Mouse (Mus musculus): Measurements from ENCODE around the gene Fam172a. TPM values are rescaled to one million over a fixed set of nuclear protein-coding genes. Genes with fewer than 3 reads are reported as not detected.

The Fam172a gene
- polyA plus RNA-seq, 1 experiment from 2014 or later: 7.7 TPM

DNA sequence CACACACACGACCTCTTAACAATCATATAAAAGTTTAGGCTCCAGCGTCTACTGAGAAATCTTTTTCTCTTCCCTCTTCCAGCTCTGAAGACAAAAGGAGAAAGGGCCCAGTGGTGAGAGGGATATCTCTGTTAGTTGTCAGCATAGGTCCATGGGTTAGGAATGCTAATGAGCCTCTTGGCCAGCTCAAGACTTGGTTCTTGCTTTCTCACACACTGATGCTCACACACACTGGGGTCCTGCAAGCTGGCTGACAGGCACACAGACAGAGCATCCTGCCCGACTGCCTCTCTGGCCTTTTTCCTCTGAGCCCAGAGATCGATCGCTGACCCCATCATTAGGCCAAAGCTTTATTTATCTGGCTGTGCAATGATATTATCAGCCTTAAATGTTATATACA lies 482.2 kb downstream of the Fam172a start:
- Histone ChIP-seq H3K27ac (ENCODE audit: low read length) (no peak overlapping the region), H3K4me1 (ENCODE audit: control insufficient read depth, low read depth, low read length) (no peaks in the 10 kb centered on the region), H3K36me3 (ENCODE audit: control insufficient read depth, insufficient read depth) (no peaks in the 10 kb centered on the region), H3K27me3 (ENCODE audit: control insufficient read depth, insufficient read depth, low read depth, low read length) (peaks cover 90% of the 10 kb centered on the region), H3K9ac (ENCODE audit: low read depth, low read length) (no peak overlapping the region), H3K9me3 (replicated peaks; ENCODE audit: control insufficient read depth, low read length) (no peaks in the 10 kb centered on the region), H3K4me2 (ENCODE audit: low read depth, low read length) (no peak overlapping the region), H3K4me3 (ENCODE audit: low read depth, low read length) (no peak overlapping the region)
- no peak for ATAC-seq (ENCODE audit: low read depth)
- WGBS (ENCODE audit: insufficient replicate concordance): 5% methylated on average over 5 of the region's 5 CpGs

DNA sequence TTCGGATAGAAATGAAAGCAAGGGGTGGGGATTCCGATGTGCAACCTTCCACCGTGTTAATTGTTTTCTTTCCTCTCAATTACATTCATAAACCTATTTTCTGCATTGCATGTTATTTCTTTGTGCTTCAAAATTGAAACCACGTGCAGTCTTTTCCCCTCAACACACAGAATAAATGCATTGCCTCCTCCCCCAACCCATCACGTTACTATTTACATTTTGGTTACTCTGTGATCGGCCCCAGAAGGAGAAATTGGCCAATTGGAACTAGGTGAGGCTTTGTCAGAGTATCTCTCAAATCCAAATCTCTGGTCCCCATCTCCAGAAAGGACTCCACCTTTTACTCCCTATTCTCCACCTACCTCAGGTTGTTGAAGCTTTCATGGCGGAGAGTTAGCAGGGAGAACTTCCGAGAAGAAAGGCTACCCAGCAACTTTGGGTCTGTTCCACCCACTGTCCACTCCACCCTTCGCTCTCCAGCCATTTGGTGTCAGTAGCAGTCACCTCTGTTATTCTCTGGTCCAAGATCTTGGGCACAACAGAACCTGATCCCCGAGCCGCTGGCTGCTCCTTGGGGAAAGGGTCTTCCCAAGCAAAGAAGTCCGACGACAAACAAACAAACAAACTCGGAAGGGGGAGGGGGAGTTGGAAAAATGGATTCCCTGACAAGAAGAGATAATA lies 483.1 kb downstream of the Fam172a start:
- Histone ChIP-seq H3K9me3 (replicated peaks; ENCODE audit: control insufficient read depth, low read length) (no peaks in the 10 kb centered on the region), H3K4me2 (ENCODE audit: low read depth, low read length) (no peak overlapping the region), H3K9ac (ENCODE audit: low read depth, low read length) (no peak overlapping the region), H3K27ac (ENCODE audit: low read length) (no peak overlapping the region), H3K4me3 (ENCODE audit: low read depth, low read length) (no peak overlapping the region), H3K4me1 (ENCODE audit: control insufficient read depth, low read depth, low read length) (no peaks in the 10 kb centered on the region), H3K36me3 (ENCODE audit: control insufficient read depth, insufficient read depth) (no peaks in the 10 kb centered on the region), H3K27me3 (ENCODE audit: control insufficient read depth, insufficient read depth, low read depth, low read length) (peaks cover 87% of the 10 kb centered on the region)
- 7% methylated on average over 14 of the region's 14 CpGs for WGBS (ENCODE audit: insufficient replicate concordance)
- ATAC-seq (ENCODE audit: low read depth): no peak

DNA sequence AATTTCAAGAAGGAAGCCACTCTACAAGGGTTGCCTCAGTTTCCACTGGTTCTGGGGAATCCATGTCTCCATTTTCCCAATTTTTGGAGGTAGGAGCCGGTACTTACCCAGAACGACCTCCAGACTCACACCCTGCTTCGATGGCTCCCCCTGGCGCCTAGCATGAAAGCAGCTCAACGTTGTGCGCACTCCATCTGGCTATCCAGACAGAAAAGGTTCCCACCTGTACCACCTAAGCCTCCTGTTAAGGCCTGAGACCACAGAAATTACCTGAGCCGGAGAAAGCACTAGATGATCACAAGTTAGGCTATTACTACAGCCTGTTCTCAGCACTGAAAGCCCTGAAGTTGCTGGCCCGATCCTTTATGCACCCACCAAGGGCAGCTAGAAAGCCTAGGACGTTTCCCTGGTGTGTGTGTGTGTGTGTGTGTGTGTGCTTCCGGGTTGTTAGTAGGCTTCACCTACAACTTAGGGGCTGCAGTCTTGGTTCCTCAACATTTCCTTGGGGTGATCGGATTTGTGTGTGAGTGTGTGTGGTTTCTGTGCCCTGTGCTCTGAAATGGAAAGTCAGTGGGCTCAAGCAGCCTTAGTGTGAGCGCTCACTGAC lies 484.6 kb downstream of the Fam172a start:
- peaks cover 90% of the 10 kb centered on the region for H3K27me3 ChIP-seq (ENCODE audit: control insufficient read depth, insufficient read depth, low read depth, low read length)
- WGBS (ENCODE audit: insufficient replicate concordance): 10% methylated on average over 12 of the region's 12 CpGs

DNA sequence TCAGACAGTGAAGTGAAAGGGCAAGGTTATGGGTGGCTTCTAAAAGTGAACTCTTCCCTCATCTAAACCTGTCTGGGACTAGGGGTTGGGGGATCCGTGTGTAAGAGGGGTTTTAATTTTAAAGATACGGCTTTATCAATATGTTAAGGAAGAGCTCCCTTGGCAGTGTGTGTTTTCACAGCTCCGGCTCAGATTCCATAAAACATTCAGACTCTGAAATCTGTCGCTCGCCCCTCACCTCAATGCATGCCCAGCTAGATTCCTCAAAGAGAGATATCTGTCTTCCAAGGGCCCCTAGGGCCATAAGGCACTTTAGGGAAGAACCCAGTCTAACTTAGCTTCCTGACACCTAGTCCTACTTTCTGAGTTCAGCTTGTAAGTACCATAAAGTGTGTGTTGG lies 486.0 kb downstream of the Fam172a start:
- Histone ChIP-seq H3K36me3 (ENCODE audit: control insufficient read depth, insufficient read depth) (no peaks in the 10 kb centered on the region), H3K4me2 (ENCODE audit: low read depth, low read length) (no peak overlapping the region), H3K9me3 (replicated peaks; ENCODE audit: control insufficient read depth, low read length) (no peaks in the 10 kb centered on the region), H3K27ac (ENCODE audit: low read length) (no peak overlapping the region), H3K9ac (ENCODE audit: low read depth, low read length) (no peak overlapping the region), H3K4me3 (ENCODE audit: low read depth, low read length) (no peak overlapping the region), H3K4me1 (ENCODE audit: control insufficient read depth, low read depth, low read length) (no peaks in the 10 kb centered on the region), H3K27me3 (ENCODE audit: control insufficient read depth, insufficient read depth, low read depth, low read length) (peaks cover 87% of the 10 kb centered on the region)
- 22% methylated on average over 5 of the region's 5 CpGs for WGBS (ENCODE audit: insufficient replicate concordance)
- ATAC-seq (ENCODE audit: low read depth): no peak

More for the DNA sequence above, 484.6 kb downstream of the Fam172a start:
- no peak overlapping the region for H3K4me2 ChIP-seq (ENCODE audit: low read depth, low read length)
- no peaks in the 10 kb centered on the region for H3K4me1 ChIP-seq (ENCODE audit: control insufficient read depth, low read depth, low read length)
- ATAC-seq (ENCODE audit: low read depth): no peak
- no peak overlapping the region for H3K4me3 ChIP-seq (ENCODE audit: low read depth, low read length)
- H3K27ac ChIP-seq (ENCODE audit: low read length): no peak overlapping the region
- no peaks in the 10 kb centered on the region for H3K36me3 ChIP-seq (ENCODE audit: control insufficient read depth, insufficient read depth)
- H3K9me3 ChIP-seq (replicated peaks; ENCODE audit: control insufficient read depth, low read length): no peaks in the 10 kb centered on the region
- no peak overlapping the region for H3K9ac ChIP-seq (ENCODE audit: low read depth, low read length)

DNA sequence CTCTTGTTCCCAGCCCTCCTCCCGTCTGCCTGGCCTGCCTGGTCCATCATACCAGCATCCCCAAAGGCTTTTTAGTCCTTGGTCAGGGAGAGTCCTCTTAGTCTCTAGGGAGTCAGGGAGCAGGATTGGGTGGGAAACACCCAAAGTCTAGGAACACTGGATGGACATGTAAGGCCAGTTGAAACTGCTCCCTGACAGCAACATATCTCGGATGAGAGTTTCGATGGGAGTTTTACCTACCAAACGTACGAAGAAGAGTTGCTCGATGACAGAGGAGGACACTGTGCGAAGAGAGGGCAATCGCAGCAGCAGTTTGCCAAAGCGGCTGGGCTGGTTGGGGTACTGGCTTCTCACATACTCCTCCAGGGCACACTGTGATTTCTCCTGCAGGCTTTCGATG lies 487.8 kb downstream of the Fam172a start:
- Histone ChIP-seq H3K4me1 (ENCODE audit: control insufficient read depth, low read depth, low read length) (no peaks in the 10 kb centered on the region), H3K27ac (ENCODE audit: low read length) (no peak overlapping the region), H3K36me3 (ENCODE audit: control insufficient read depth, insufficient read depth) (no peaks in the 10 kb centered on the region), H3K4me2 (ENCODE audit: low read depth, low read length) (no peak overlapping the region), H3K4me3 (ENCODE audit: low read depth, low read length) (no peak overlapping the region), H3K9me3 (replicated peaks; ENCODE audit: control insufficient read depth, low read length) (no peaks in the 10 kb centered on the region), H3K27me3 (ENCODE audit: control insufficient read depth, insufficient read depth, low read depth, low read length) (peaks cover 88% of the 10 kb centered on the region), H3K9ac (ENCODE audit: low read depth, low read length) (no peak overlapping the region)
- no peak for ATAC-seq (ENCODE audit: low read depth)
- WGBS (ENCODE audit: insufficient replicate concordance): 6% methylated on average over 10 of the region's 10 CpGs

DNA sequence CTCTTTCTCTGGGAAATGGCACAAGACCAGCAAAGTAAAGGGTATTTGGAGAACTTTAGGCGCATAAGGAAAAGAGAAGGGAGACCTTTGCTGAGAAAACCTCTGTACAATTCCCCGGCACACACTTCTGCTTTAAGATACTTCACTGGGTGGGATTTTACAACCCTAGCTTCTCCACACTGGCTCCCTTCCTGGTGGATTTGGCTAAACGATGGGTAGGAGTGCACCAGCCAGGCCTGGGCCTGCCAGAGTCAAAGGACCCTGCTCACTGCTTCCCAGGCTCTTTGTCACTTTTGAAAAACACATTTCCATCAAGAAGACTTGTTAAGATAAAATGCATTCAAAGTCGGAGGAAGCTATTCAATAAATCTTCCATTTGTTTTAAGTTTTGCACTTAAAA lies 491.4 kb downstream of the Fam172a start:
- H3K4me1 ChIP-seq (ENCODE audit: control insufficient read depth, low read depth, low read length): no peaks in the 10 kb centered on the region
- peaks cover 86% of the 10 kb centered on the region for H3K27me3 ChIP-seq (ENCODE audit: control insufficient read depth, insufficient read depth, low read depth, low read length)
- H3K9ac ChIP-seq (ENCODE audit: low read depth, low read length): no peak overlapping the region
- no peak overlapping the region for H3K27ac ChIP-seq (ENCODE audit: low read length)
- H3K36me3 ChIP-seq (ENCODE audit: control insufficient read depth, insufficient read depth): no peaks in the 10 kb centered on the region
- no peaks in the 10 kb centered on the region for H3K9me3 ChIP-seq (replicated peaks; ENCODE audit: control insufficient read depth, low read length)
- WGBS (ENCODE audit: insufficient replicate concordance): 13% methylated on average over 4 of the region's 4 CpGs
- ATAC-seq (ENCODE audit: low read depth): no peak
- H3K4me2 ChIP-seq (ENCODE audit: low read depth, low read length): no peak overlapping the region
- H3K4me3 ChIP-seq (ENCODE audit: low read depth, low read length): no peak overlapping the region

DNA sequence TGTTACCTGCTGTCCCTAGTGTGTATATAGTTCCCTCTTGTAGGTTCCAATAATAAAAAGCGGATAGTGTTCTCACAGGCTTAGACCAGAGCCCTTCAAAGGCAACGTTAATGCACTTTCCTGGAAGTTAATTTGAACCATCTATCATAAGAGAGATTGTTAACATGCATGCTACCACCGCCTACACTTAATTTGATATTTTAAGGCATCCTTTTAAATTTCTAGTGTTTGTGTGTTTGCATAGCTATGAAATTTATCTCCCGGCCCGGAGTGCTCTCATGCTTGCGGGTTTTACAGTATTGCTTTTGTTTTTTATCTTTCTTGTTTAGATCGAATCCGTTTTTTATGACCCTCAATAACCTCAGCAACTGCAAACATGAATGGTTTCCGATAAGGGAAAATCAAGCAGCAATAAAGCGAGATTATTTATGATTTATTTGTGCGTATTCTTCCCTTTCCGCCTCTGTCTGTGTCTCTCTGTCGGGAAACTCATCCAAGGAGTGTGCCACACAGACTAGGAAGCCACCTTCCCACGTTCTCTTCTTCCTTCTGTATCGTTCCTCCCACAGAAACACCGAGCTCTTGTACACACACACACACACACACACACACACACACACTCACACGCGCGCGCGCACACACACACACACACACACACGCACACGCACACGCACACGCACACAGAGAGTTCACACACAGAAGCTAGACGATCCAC lies 492.5 kb downstream of the Fam172a start:
- Histone ChIP-seq H3K27ac (ENCODE audit: low read length) (no peak overlapping the region), H3K4me2 (ENCODE audit: low read depth, low read length) (no peak overlapping the region)

DNA sequence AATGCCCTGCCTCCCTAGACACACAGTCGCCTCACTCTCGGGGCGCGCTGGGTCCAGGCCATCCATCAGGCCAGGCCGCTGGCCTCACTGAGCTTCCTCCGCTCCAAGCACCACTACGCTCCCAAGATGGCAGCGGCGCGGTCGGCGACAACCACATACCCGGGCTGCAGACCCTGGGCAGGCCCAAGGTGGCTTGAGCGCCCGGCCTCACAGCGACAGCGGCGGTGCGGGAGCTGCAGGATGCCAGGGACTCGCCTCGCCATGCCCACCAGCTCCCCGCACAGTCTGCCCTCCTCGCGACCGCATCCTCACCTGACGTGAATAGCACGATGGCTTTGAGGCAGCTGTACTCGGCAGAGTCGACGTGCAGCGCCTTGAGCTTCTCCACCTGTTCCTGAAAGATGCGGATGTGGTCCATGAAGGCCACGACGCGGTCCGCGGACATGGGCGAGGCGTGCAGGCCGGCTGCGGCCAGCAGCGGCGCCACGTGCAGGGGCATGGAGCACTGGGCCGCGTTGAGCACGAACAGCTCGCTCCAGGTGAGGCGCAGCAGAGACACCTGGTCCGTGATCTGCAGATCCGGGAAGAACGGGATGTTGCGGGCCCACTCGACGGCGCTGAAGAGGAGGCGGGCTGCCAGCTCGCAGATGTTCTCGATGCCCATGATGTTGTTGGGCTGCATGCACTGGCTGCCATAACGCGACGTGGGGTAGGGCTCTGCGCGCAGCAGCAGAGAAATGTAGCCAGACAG lies 493.2 kb downstream of the Fam172a start:
- ATAC-seq (ENCODE audit: low read depth): no peak
- no peak overlapping the region for H3K4me3 ChIP-seq (ENCODE audit: low read depth, low read length)
- WGBS (ENCODE audit: insufficient replicate concordance): 4% methylated on average over 64 of the region's 64 CpGs
- no peak overlapping the region for H3K27ac ChIP-seq (ENCODE audit: low read length)
- H3K36me3 ChIP-seq (ENCODE audit: control insufficient read depth, insufficient read depth): no peaks in the 10 kb centered on the region
- H3K27me3 ChIP-seq (ENCODE audit: control insufficient read depth, insufficient read depth, low read depth, low read length): peaks cover 88% of the 10 kb centered on the region
- H3K4me2 ChIP-seq (ENCODE audit: low read depth, low read length): no peak overlapping the region
- no peak overlapping the region for H3K9ac ChIP-seq (ENCODE audit: low read depth, low read length)
- H3K4me1 ChIP-seq (ENCODE audit: control insufficient read depth, low read depth, low read length): no peaks in the 10 kb centered on the region
- H3K9me3 ChIP-seq (replicated peaks; ENCODE audit: control insufficient read depth, low read length): no peaks in the 10 kb centered on the region

More for the DNA sequence above, 492.5 kb downstream of the Fam172a start:
- no peak for ATAC-seq (ENCODE audit: low read depth)
- WGBS (ENCODE audit: insufficient replicate concordance): 9% methylated on average over 26 of the region's 26 CpGs
- Histone ChIP-seq H3K9me3 (replicated peaks; ENCODE audit: control insufficient read depth, low read length) (no peaks in the 10 kb centered on the region), H3K4me3 (ENCODE audit: low read depth, low read length) (no peak overlapping the region), H3K4me1 (ENCODE audit: control insufficient read depth, low read depth, low read length) (no peaks in the 10 kb centered on the region), H3K27me3 (ENCODE audit: control insufficient read depth, insufficient read depth, low read depth, low read length) (peaks cover 90% of the 10 kb centered on the region), H3K9ac (ENCODE audit: low read depth, low read length) (no peak overlapping the region), H3K36me3 (ENCODE audit: control insufficient read depth, insufficient read depth) (no peaks in the 10 kb centered on the region)
